Mouse (Mus musculus): ENCODE results near the gene Strn. TPM values are rescaled to one million over a fixed set of nuclear protein-coding genes. Genes with fewer than 3 reads are reported as not detected.

Strn gene
- polyA plus RNA-seq (2017; shearing (Covaris generic)): 17.9 TPM

GRCm38 (mm10) chr17:78737096-78737495, at the start of gene Strn:
Gene Strn, minus strand, starts transcription at chr17:78737196.

Other genes with a start within 250 kb of the Strn start
- not detected for gene Vit, start 229.1 kb downstream of the Strn start, polyA plus RNA-seq (2017; shearing (Covaris generic))
- 18.2 TPM for gene Heatr5b, start 98.2 kb upstream of the Strn start, polyA plus RNA-seq (2017; shearing (Covaris generic))
- gene Gpatch11, start 98.4 kb upstream of the Strn start, polyA plus RNA-seq (2017; shearing (Covaris generic)): 46.6 TPM
- gene Eif2ak2, start 145.4 kb upstream of the Strn start, polyA plus RNA-seq (2017; shearing (Covaris generic)): 5.3 TPM
- gene Sult6b1, start 169.8 kb upstream of the Strn start, polyA plus RNA-seq (2017; shearing (Covaris generic)): not detected
- gene Cebpzos, start 179.3 kb upstream of the Strn start, polyA plus RNA-seq (2017; shearing (Covaris generic)): 22.8 TPM
- gene Cebpz, start 199.9 kb upstream of the Strn start, polyA plus RNA-seq (2017; shearing (Covaris generic)): 105 TPM
- 20.5 TPM for gene Ndufaf7, start 199.9 kb upstream of the Strn start, polyA plus RNA-seq (2017; shearing (Covaris generic))